Mouse (Mus musculus): ENCODE measurements at regions not wholly inside any gene's neighbourhood (a gene's known extent, or its start where the extent isn't known, plus 50 kb on each side); places are given as distances from the start of the nearest gene placed in this dataset.

- no peaks in the 10 kb centered on the region for H3K4me1 ChIP-seq (replicated peaks; ENCODE audit: control insufficient read depth, insufficient read depth, low read length)
- no peak overlapping the region for H3K27ac ChIP-seq (ENCODE audit: low read depth, low read length)
- no peak for ATAC-seq (replicated peaks; ENCODE audit: low FRiP score)
- no peak for DNase-seq (ENCODE audit: low spot score)
- H3K4me3 ChIP-seq (ENCODE audit: low read depth, low read length) = no peak overlapping the region
- H3K9me3 ChIP-seq (ENCODE audit: control insufficient read depth, low read length) = no peaks in the 10 kb centered on the region
- H3K27me3 ChIP-seq (replicated peaks; ENCODE audit: control insufficient read depth, insufficient read depth, low read length) = no peaks in the 10 kb centered on the region
- WGBS = 86% methylated on average over 3 of the region's 3 CpGs
- H3K9ac ChIP-seq (ENCODE audit: low read depth, low read length) = no peak overlapping the region
- no peaks in the 10 kb centered on the region for H3K36me3 ChIP-seq (ENCODE audit: control insufficient read depth, insufficient read depth, low read length)
- H3K4me2 ChIP-seq = no peak overlapping the region
These were observed 340.8 kb downstream of the Galc start for GRCm38 (mm10) chr12:97918416-97918815.

GRCm38 (mm10) chr12:97915026-97915425, 344.2 kb downstream of the Galc start:
- H3K4me2 ChIP-seq = no peak overlapping the region
- no peaks in the 10 kb centered on the region for H3K27me3 ChIP-seq (replicated peaks; ENCODE audit: control insufficient read depth, insufficient read depth, low read length)
- H3K9me3 ChIP-seq (ENCODE audit: control insufficient read depth, low read length) = no peaks in the 10 kb centered on the region
- no peak for DNase-seq (ENCODE audit: low spot score)
- no peaks in the 10 kb centered on the region for H3K36me3 ChIP-seq (ENCODE audit: control insufficient read depth, insufficient read depth, low read length)
- WGBS = 84% methylated on average over 4 of the region's 4 CpGs
- no peaks in the 10 kb centered on the region for H3K4me1 ChIP-seq (replicated peaks; ENCODE audit: control insufficient read depth, insufficient read depth, low read length)
- no peak overlapping the region for H3K9ac ChIP-seq (ENCODE audit: low read depth, low read length)
- no peak overlapping the region for H3K27ac ChIP-seq (ENCODE audit: low read depth, low read length)
- no peak overlapping the region for H3K4me3 ChIP-seq (ENCODE audit: low read depth, low read length)
- no peak for ATAC-seq (replicated peaks; ENCODE audit: low FRiP score)

GRCm38 (mm10) chr12:97912730-97913129, 346.5 kb downstream of the Galc start:
- Histone ChIP-seq H3K27ac (ENCODE audit: low read depth, low read length) (no peak overlapping the region), H3K9me3 (ENCODE audit: control insufficient read depth, low read length) (no peaks in the 10 kb centered on the region), H3K36me3 (ENCODE audit: control insufficient read depth, insufficient read depth, low read length) (no peaks in the 10 kb centered on the region), H3K4me2 (no peak overlapping the region), H3K27me3 (replicated peaks; ENCODE audit: control insufficient read depth, insufficient read depth, low read length) (no peaks in the 10 kb centered on the region), H3K4me1 (replicated peaks; ENCODE audit: control insufficient read depth, insufficient read depth, low read length) (no peaks in the 10 kb centered on the region), H3K4me3 (ENCODE audit: low read depth, low read length) (no peak overlapping the region), H3K9ac (ENCODE audit: low read depth, low read length) (no peak overlapping the region)
- ATAC-seq (replicated peaks; ENCODE audit: low FRiP score) = no peak
- WGBS = 81% methylated on average over 1 of the region's 1 CpGs
- DNase-seq (ENCODE audit: low spot score) = no peak

GRCm38 (mm10) chr12:97899266-97899665, 360.0 kb downstream of the Galc start:
- no peaks in the 10 kb centered on the region for H3K9me3 ChIP-seq (ENCODE audit: control insufficient read depth, low read length)
- WGBS = 77% methylated on average over 5 of the region's 5 CpGs
- H3K9ac ChIP-seq (ENCODE audit: low read depth, low read length) = no peak overlapping the region
- H3K4me3 ChIP-seq (ENCODE audit: low read depth, low read length) = no peak overlapping the region
- H3K4me1 ChIP-seq (replicated peaks; ENCODE audit: control insufficient read depth, insufficient read depth, low read length) = no peaks in the 10 kb centered on the region
- H3K36me3 ChIP-seq (ENCODE audit: control insufficient read depth, insufficient read depth, low read length) = no peaks in the 10 kb centered on the region
- no peak for ATAC-seq (replicated peaks; ENCODE audit: low FRiP score)
- no peak for DNase-seq (ENCODE audit: low spot score)
- H3K27ac ChIP-seq (ENCODE audit: low read depth, low read length) = no peak overlapping the region
- H3K27me3 ChIP-seq (replicated peaks; ENCODE audit: control insufficient read depth, insufficient read depth, low read length) = no peaks in the 10 kb centered on the region
- H3K4me2 ChIP-seq = no peak overlapping the region

GRCm38 (mm10) chr12:97898178-97898577, 361.1 kb downstream of the Galc start:
- no peak for ATAC-seq (replicated peaks; ENCODE audit: low FRiP score)
- Histone ChIP-seq H3K36me3 (ENCODE audit: control insufficient read depth, insufficient read depth, low read length) (no peaks in the 10 kb centered on the region), H3K9me3 (ENCODE audit: control insufficient read depth, low read length) (no peaks in the 10 kb centered on the region), H3K27me3 (replicated peaks; ENCODE audit: control insufficient read depth, insufficient read depth, low read length) (no peaks in the 10 kb centered on the region), H3K27ac (ENCODE audit: low read depth, low read length) (no peak overlapping the region), H3K4me3 (ENCODE audit: low read depth, low read length) (no peak overlapping the region), H3K4me2 (no peak overlapping the region), H3K4me1 (replicated peaks; ENCODE audit: control insufficient read depth, insufficient read depth, low read length) (no peaks in the 10 kb centered on the region), H3K9ac (ENCODE audit: low read depth, low read length) (no peak overlapping the region)
- WGBS = 74% methylated on average over 2 of the region's 2 CpGs
- no peak for DNase-seq (ENCODE audit: low spot score)

- no peak for ATAC-seq (replicated peaks; ENCODE audit: low FRiP score)
- no peak overlapping the region for H3K4me3 ChIP-seq (ENCODE audit: low read depth, low read length)
- H3K9ac ChIP-seq (ENCODE audit: low read depth, low read length) = no peak overlapping the region
- H3K4me1 ChIP-seq (replicated peaks; ENCODE audit: control insufficient read depth, insufficient read depth, low read length) = no peaks in the 10 kb centered on the region
- no peaks in the 10 kb centered on the region for H3K36me3 ChIP-seq (ENCODE audit: control insufficient read depth, insufficient read depth, low read length)
- no peak for DNase-seq (ENCODE audit: low spot score)
- no peaks in the 10 kb centered on the region for H3K9me3 ChIP-seq (ENCODE audit: control insufficient read depth, low read length)
- 81% methylated on average over 2 of the region's 2 CpGs for WGBS
- no peak overlapping the region for H3K4me2 ChIP-seq
- H3K27me3 ChIP-seq (replicated peaks; ENCODE audit: control insufficient read depth, insufficient read depth, low read length) = no peaks in the 10 kb centered on the region
- H3K27ac ChIP-seq (ENCODE audit: low read depth, low read length) = no peak overlapping the region
These were observed 363.3 kb downstream of the Galc start for GRCm38 (mm10) chr12:97895981-97896380.

GRCm38 (mm10) chr12:97888801-97889455, 370.3 kb downstream of the Galc start:
- ATAC-seq (replicated peaks; ENCODE audit: low FRiP score) (no peak), DNase-seq (ENCODE audit: low spot score) (no peak)
- Histone ChIP-seq H3K9me3 (ENCODE audit: control insufficient read depth, low read length) (no peaks in the 10 kb centered on the region), H3K9ac (ENCODE audit: low read depth, low read length) (no peak overlapping the region), H3K4me2 (no peak overlapping the region), H3K4me3 (ENCODE audit: low read depth, low read length) (no peak overlapping the region), H3K27ac (ENCODE audit: low read depth, low read length) (no peak overlapping the region), H3K27me3 (replicated peaks; ENCODE audit: control insufficient read depth, insufficient read depth, low read length) (no peaks in the 10 kb centered on the region), H3K36me3 (ENCODE audit: control insufficient read depth, insufficient read depth, low read length) (no peaks in the 10 kb centered on the region), H3K4me1 (replicated peaks; ENCODE audit: control insufficient read depth, insufficient read depth, low read length) (no peaks in the 10 kb centered on the region)
- WGBS = 32% methylated on average over 12 of the region's 12 CpGs

GRCm38 (mm10) chr12:97888291-97888800, 370.9 kb downstream of the Galc start:
- Histone ChIP-seq H3K27me3 (replicated peaks; ENCODE audit: control insufficient read depth, insufficient read depth, low read length) (no peaks in the 10 kb centered on the region), H3K9ac (ENCODE audit: low read depth, low read length) (no peak overlapping the region), H3K4me1 (replicated peaks; ENCODE audit: control insufficient read depth, insufficient read depth, low read length) (no peaks in the 10 kb centered on the region), H3K4me3 (ENCODE audit: low read depth, low read length) (no peak overlapping the region), H3K4me2 (no peak overlapping the region), H3K27ac (ENCODE audit: low read depth, low read length) (no peak overlapping the region), H3K36me3 (ENCODE audit: control insufficient read depth, insufficient read depth, low read length) (no peaks in the 10 kb centered on the region), H3K9me3 (ENCODE audit: control insufficient read depth, low read length) (no peaks in the 10 kb centered on the region)
- 16% methylated on average over 6 of the region's 6 CpGs for WGBS
- no peak for ATAC-seq (replicated peaks; ENCODE audit: low FRiP score)
- no peak for DNase-seq (ENCODE audit: low spot score)

- Histone ChIP-seq H3K9me3 (ENCODE audit: control insufficient read depth, low read length) (no peaks in the 10 kb centered on the region), H3K27me3 (replicated peaks; ENCODE audit: control insufficient read depth, insufficient read depth, low read length) (no peaks in the 10 kb centered on the region), H3K27ac (ENCODE audit: low read depth, low read length) (no peak overlapping the region), H3K9ac (ENCODE audit: low read depth, low read length) (no peak overlapping the region), H3K4me1 (replicated peaks; ENCODE audit: control insufficient read depth, insufficient read depth, low read length) (no peaks in the 10 kb centered on the region), H3K36me3 (ENCODE audit: control insufficient read depth, insufficient read depth, low read length) (no peaks in the 10 kb centered on the region), H3K4me2 (no peak overlapping the region), H3K4me3 (ENCODE audit: low read depth, low read length) (no peak overlapping the region)
- WGBS = 69% methylated on average over 4 of the region's 4 CpGs
- ATAC-seq (replicated peaks; ENCODE audit: low FRiP score) (no peak), DNase-seq (ENCODE audit: low spot score) (no peak)
These were observed 376.8 kb downstream of the Galc start for GRCm38 (mm10) chr12:97882439-97882838.

Measured in liver, embryonic 11.5 days (tissue).